Mouse (Mus musculus) intestine, embryonic 15.5 days (tissue): ENCODE measurements around the gene Pea15a. TPM values are rescaled to one million over a fixed set of nuclear protein-coding genes. Genes with fewer than 3 reads are reported as not detected.
A peak's percentile ranks its signal among the peaks of the same experiment; 100 is the strongest.

Experiments used
- ATAC-seq: fragments of 200-750 bp; cut with Nextera tagmentation; 2 replicates; pipeline ENCODE4 v1.8.0; 2017; ENCODE audit warnings: moderate TSS enrichment, moderate library complexity
- H3K27ac ChIP-seq: fragments of 300-500 bp; sonication (generic); 2 replicates; pipeline ENCODE4 v1.5.1; 2015; ENCODE audit warnings: mild to moderate bottlenecking, inconsistent platforms
- H3K27me3 ChIP-seq: fragments of 300-500 bp; sonication (generic); replicated peaks from 2 replicates; pipeline ENCODE4 v1.6.1; 2015; ENCODE audit warnings: inconsistent platforms
- H3K36me3 ChIP-seq: fragments of 300-500 bp; sonication (generic); 2 replicates; pipeline ENCODE4 v1.6.1; 2015; ENCODE audit warnings: inconsistent platforms
- H3K4me1 ChIP-seq: fragments of 300-500 bp; sonication (generic); replicated peaks from 2 replicates; pipeline ENCODE4 v1.6.1; 2015; ENCODE audit warnings: inconsistent platforms
- H3K4me2 ChIP-seq: fragments of 300-500 bp; sonication (generic); replicated peaks from 2 replicates; pipeline ENCODE4 v1.6.1; 2015; ENCODE audit warnings: mild to moderate bottlenecking, inconsistent platforms
- H3K4me3 ChIP-seq: fragments of 300-500 bp; sonication (generic); replicated peaks from 2 replicates; pipeline ENCODE4 v1.5.1; 2015; ENCODE audit warnings: inconsistent platforms
- H3K9ac ChIP-seq: fragments of 300-500 bp; sonication (generic); 2 replicates; pipeline ENCODE4 v1.6.1; 2015; ENCODE audit warnings: inconsistent platforms
- H3K9me3 ChIP-seq: fragments of 300-500 bp; sonication (generic); 2 replicates; pipeline ENCODE4 v1.6.1; 2016; ENCODE audit warnings: inconsistent platforms
- WGBS: fragments of 180-500 bp; shearing (Covaris S2); methylation state at CpG from one replicate; pipeline ENCODE4 v1.1.7; 2015; 5-methylcytosine and 5-hydroxymethylcytosine counted together
- polyA plus RNA-seq: library from polyadenylated mRNA; unstranded; fragments of >200 nt; fragmentation: Nextera tagmentation; extraction: Ambion mirVana; gene quantifications from 2 replicates; pipeline ENCODE4 v1.2.1, GENCODE M21; 2015

The Pea15a gene
- polyA plus RNA-seq, 1 experiment from 2014 or later = 86.4 TPM

- peaks cover 11% of the 10 kb centered on the region for H3K36me3 ChIP-seq
- 0 out of 2 replicates have a peak overlapping the region, but pooled peaks have one; percentile 13 for H3K9ac ChIP-seq
- 0 out of 2 replicates have a peak overlapping the region, but pooled peaks have one; percentile 3 for H3K4me2 ChIP-seq
- no peaks in the 10 kb centered on the region for H3K27me3 ChIP-seq
- H3K4me1 ChIP-seq = peaks cover 57% of the 10 kb centered on the region
- WGBS = 21% methylated on average over 4 of the region's 4 CpGs
- H3K9me3 ChIP-seq = no peaks in the 10 kb centered on the region
- no peak for ATAC-seq
- peak overlapping the region; percentile 45 for H3K27ac ChIP-seq
- no peak overlapping the region for H3K4me3 ChIP-seq
Measured at GRCm38 (mm10) chr1:172203566-172203965, 3.0 kb downstream of the Pea15a start.

- WGBS = 27% methylated on average over 2 of the region's 2 CpGs
- peak overlapping the region; percentile 45 for H3K27ac ChIP-seq
- peaks cover 17% of the 10 kb centered on the region for H3K36me3 ChIP-seq
- H3K9ac ChIP-seq = no peak overlapping the region
- H3K4me1 ChIP-seq = peaks cover 57% of the 10 kb centered on the region
- no peak overlapping the region for H3K4me3 ChIP-seq
- no peaks in the 10 kb centered on the region for H3K27me3 ChIP-seq
- H3K9me3 ChIP-seq = no peaks in the 10 kb centered on the region
- ATAC-seq = no peak
- 0 out of 2 replicates have a peak overlapping the region, but pooled peaks have one; percentile 3 for H3K4me2 ChIP-seq
Measured at GRCm38 (mm10) chr1:172202894-172203522, 3.6 kb downstream of the Pea15a start.

- H3K9ac ChIP-seq = 0 out of 2 replicates have a peak overlapping the region, but pooled peaks have one; percentile 10
- H3K27ac ChIP-seq = peak overlapping the region; percentile 45; the same call in 1 of the 2 replicates
- H3K9me3 ChIP-seq = no peaks in the 10 kb centered on the region
- no peak for ATAC-seq
- peaks cover 25% of the 10 kb centered on the region for H3K36me3 ChIP-seq
- 22% methylated on average over 14 of the region's 14 CpGs for WGBS
- H3K4me2 ChIP-seq = no peak overlapping the region; the same call in 1 of the 2 replicates
- H3K4me3 ChIP-seq = no peak overlapping the region
- no peaks in the 10 kb centered on the region for H3K27me3 ChIP-seq
- peaks cover 53% of the 10 kb centered on the region for H3K4me1 ChIP-seq
Measured at GRCm38 (mm10) chr1:172201967-172202880, 4.4 kb downstream of the Pea15a start.

GRCm38 (mm10) chr1:172200871-172201447 lies 5.6 kb downstream of the Pea15a start:
- no peak overlapping the region for H3K4me2 ChIP-seq
- peaks cover 46% of the 10 kb centered on the region for H3K4me1 ChIP-seq
- no peak for ATAC-seq
- no peak overlapping the region for H3K4me3 ChIP-seq
- WGBS = 56% methylated on average over 7 of the region's 7 CpGs
- no peaks in the 10 kb centered on the region for H3K27me3 ChIP-seq
- peaks cover 36% of the 10 kb centered on the region for H3K36me3 ChIP-seq
- H3K27ac ChIP-seq = 0 out of 2 replicates have a peak overlapping the region, but pooled peaks have one; percentile 7
- H3K9me3 ChIP-seq = no peaks in the 10 kb centered on the region
- no peak overlapping the region for H3K9ac ChIP-seq

- Histone ChIP-seq H3K36me3 (peaks cover 43% of the 10 kb centered on the region), H3K27ac (no peak overlapping the region), H3K4me1 (peaks cover 41% of the 10 kb centered on the region), H3K9ac (no peak overlapping the region), H3K9me3 (no peaks in the 10 kb centered on the region), H3K4me2 (no peak overlapping the region), H3K4me3 (no peak overlapping the region), H3K27me3 (no peaks in the 10 kb centered on the region)
- 63% methylated on average over 5 of the region's 5 CpGs for WGBS
- ATAC-seq = peak; percentile 52; the same call in 1 of the 2 replicates
Measured at GRCm38 (mm10) chr1:172200161-172200560, 6.4 kb downstream of the Pea15a start.

- H3K4me3 ChIP-seq = no peak overlapping the region
- no peak for ATAC-seq
- H3K9me3 ChIP-seq = no peaks in the 10 kb centered on the region
- no peak overlapping the region for H3K9ac ChIP-seq
- H3K36me3 ChIP-seq = peaks cover 45% of the 10 kb centered on the region
- 88% methylated on average over 4 of the region's 4 CpGs for WGBS
- H3K27me3 ChIP-seq = no peaks in the 10 kb centered on the region
- H3K27ac ChIP-seq = no peak overlapping the region
- no peak overlapping the region for H3K4me2 ChIP-seq
- peaks cover 33% of the 10 kb centered on the region for H3K4me1 ChIP-seq
Measured at GRCm38 (mm10) chr1:172198996-172199395, 7.6 kb downstream of the Pea15a start.

- Histone ChIP-seq H3K9me3 (no peaks in the 10 kb centered on the region), H3K4me1 (peaks cover 26% of the 10 kb centered on the region), H3K4me2 (no peak overlapping the region), H3K4me3 (no peak overlapping the region), H3K9ac (no peak overlapping the region), H3K27me3 (no peaks in the 10 kb centered on the region), H3K27ac (no peak overlapping the region), H3K36me3 (peaks cover 47% of the 10 kb centered on the region)
- no peak for ATAC-seq
- WGBS = 87% methylated on average over 8 of the region's 8 CpGs
Measured at GRCm38 (mm10) chr1:172198316-172198715, 8.3 kb downstream of the Pea15a start.

- H3K36me3 ChIP-seq = peaks cover 47% of the 10 kb centered on the region
Measured at GRCm38 (mm10) chr1:172197851-172198250, 8.8 kb downstream of the Pea15a start.

GRCm38 (mm10) chr1:172197146-172197545 lies 9.5 kb downstream of the Pea15a start:
- 87% methylated on average over 3 of the region's 3 CpGs for WGBS
- H3K4me2 ChIP-seq = no peak overlapping the region
- no peaks in the 10 kb centered on the region for H3K9me3 ChIP-seq
- no peaks in the 10 kb centered on the region for H3K27me3 ChIP-seq
- no peak for ATAC-seq
- H3K36me3 ChIP-seq = peaks cover 54% of the 10 kb centered on the region
- no peak overlapping the region for H3K27ac ChIP-seq
- H3K9ac ChIP-seq = no peak overlapping the region
- no peak overlapping the region for H3K4me3 ChIP-seq
- peaks cover 15% of the 10 kb centered on the region for H3K4me1 ChIP-seq

More at GRCm38 (mm10) chr1:172197851-172198250, 8.8 kb downstream of the Pea15a start:
- WGBS = 83% methylated on average over 5 of the region's 5 CpGs
- no peak overlapping the region for H3K4me2 ChIP-seq
- H3K27me3 ChIP-seq = no peaks in the 10 kb centered on the region
- no peak overlapping the region for H3K27ac ChIP-seq
- peaks cover 22% of the 10 kb centered on the region for H3K4me1 ChIP-seq
- H3K9me3 ChIP-seq = no peaks in the 10 kb centered on the region
- no peak overlapping the region for H3K9ac ChIP-seq
- no peak overlapping the region for H3K4me3 ChIP-seq
- no peak for ATAC-seq

GRCm38 (mm10) chr1:172194435-172194834 lies 12.2 kb downstream of the Pea15a start:
- Histone ChIP-seq H3K36me3 (peaks cover 62% of the 10 kb centered on the region), H3K9ac (no peak overlapping the region), H3K4me1 (peaks cover 2% of the 10 kb centered on the region; the same call in 1 of the 2 replicates), H3K4me3 (no peak overlapping the region), H3K27me3 (no peaks in the 10 kb centered on the region), H3K9me3 (no peaks in the 10 kb centered on the region), H3K4me2 (no peak overlapping the region), H3K27ac (no peak overlapping the region)
- 68% methylated on average over 8 of the region's 8 CpGs for WGBS
- ATAC-seq = peak; percentile 54

GRCm38 (mm10) chr1:172192217-172192616 lies 14.4 kb downstream of the Pea15a start:
- Histone ChIP-seq H3K36me3 (peaks cover 57% of the 10 kb centered on the region), H3K4me1 (peaks cover 2% of the 10 kb centered on the region; the same call in 1 of the 2 replicates)
- WGBS = 81% methylated on average over 3 of the region's 3 CpGs

GRCm38 (mm10) chr1:172191578-172191977 lies 15.0 kb downstream of the Pea15a start:
- Histone ChIP-seq H3K27ac (no peak overlapping the region), H3K9me3 (no peaks in the 10 kb centered on the region), H3K4me3 (no peak overlapping the region), H3K4me2 (no peak overlapping the region), H3K36me3 (peaks cover 57% of the 10 kb centered on the region), H3K27me3 (no peaks in the 10 kb centered on the region), H3K9ac (no peak overlapping the region), H3K4me1 (peaks cover 2% of the 10 kb centered on the region; the same call in 1 of the 2 replicates)
- WGBS = 93% methylated on average over 2 of the region's 2 CpGs
- ATAC-seq = no peak

More at GRCm38 (mm10) chr1:172192217-172192616, 14.4 kb downstream of the Pea15a start:
- Histone ChIP-seq H3K27me3 (no peaks in the 10 kb centered on the region), H3K4me2 (no peak overlapping the region), H3K4me3 (no peak overlapping the region), H3K9ac (no peak overlapping the region), H3K9me3 (no peaks in the 10 kb centered on the region), H3K27ac (no peak overlapping the region)
- ATAC-seq = no peak
